Mouse (Mus musculus): ENCODE data around the gene Spta1.

Spta1 gene

GRCm38 (mm10) chr1:174267816-174268215 lies 95.2 kb downstream of the Spta1 start:
- no peak for DNase-seq (ENCODE audit: low read depth, low spot score)

DNA sequence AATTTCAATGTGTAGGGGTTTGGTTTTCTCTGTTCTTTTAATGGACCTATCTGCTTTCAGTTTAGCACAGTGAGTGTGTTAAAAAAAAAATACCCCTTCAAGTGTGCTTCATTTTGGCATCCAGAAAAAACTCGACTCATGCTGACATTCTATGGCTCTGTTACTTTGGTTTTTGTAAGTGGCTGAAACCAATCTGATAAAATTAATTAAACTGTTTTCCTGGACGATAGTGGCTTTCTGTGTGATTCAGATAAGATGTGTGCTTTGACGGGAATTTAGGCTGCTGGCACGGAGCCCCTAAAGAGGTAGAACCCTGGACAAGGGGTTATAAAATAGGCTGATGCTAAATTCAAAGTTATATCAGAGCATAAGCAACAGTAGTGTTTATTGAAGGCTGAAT lies 96.6 kb downstream of the Spta1 start:
- DNase-seq (ENCODE audit: low read depth, low spot score) = no peak

GRCm38 (mm10) chr1:174270643-174271042 lies 98.1 kb downstream of the Spta1 start:
- DNase-seq (ENCODE audit: low read depth, low spot score) = no peak
